Mouse (Mus musculus): ENCODE measurements at regions not wholly inside any gene's neighbourhood (a gene's known extent, or its start where the extent isn't known, plus 50 kb on each side); places are given as distances from the start of the nearest gene placed in this dataset.

- 63% methylated on average over 4 of the region's 4 CpGs for WGBS
- ATAC-seq (no peak), DNase-seq (no peak)
- no peak overlapping the region for H3K9ac ChIP-seq
- no peak overlapping the region for H3K4me2 ChIP-seq (ENCODE audit: low read depth)
- no peaks in the 10 kb centered on the region for H3K36me3 ChIP-seq (ENCODE audit: insufficient read depth)
- no peaks in the 10 kb centered on the region for H3K27me3 ChIP-seq (ENCODE audit: insufficient read depth, low read length)
- no peak for TF ChIP-seq CTCF (IDR thresholded peaks at IDR 0.05; ENCODE audit: low read depth)
- no peaks in the 10 kb centered on the region for H3K4me1 ChIP-seq (ENCODE audit: insufficient read depth)
- no peak overlapping the region for H3K4me3 ChIP-seq (ENCODE audit: low read depth, low read length)
- no peak overlapping the region for H3K27ac ChIP-seq (ENCODE audit: low read depth, low read length)
- no peaks in the 10 kb centered on the region for H3K9me3 ChIP-seq (ENCODE audit: low read length)
These were observed 1642.4 kb upstream of the Slc39a10 start for GRCm38 (mm10) chr1:48535044-48535443.

DNA sequence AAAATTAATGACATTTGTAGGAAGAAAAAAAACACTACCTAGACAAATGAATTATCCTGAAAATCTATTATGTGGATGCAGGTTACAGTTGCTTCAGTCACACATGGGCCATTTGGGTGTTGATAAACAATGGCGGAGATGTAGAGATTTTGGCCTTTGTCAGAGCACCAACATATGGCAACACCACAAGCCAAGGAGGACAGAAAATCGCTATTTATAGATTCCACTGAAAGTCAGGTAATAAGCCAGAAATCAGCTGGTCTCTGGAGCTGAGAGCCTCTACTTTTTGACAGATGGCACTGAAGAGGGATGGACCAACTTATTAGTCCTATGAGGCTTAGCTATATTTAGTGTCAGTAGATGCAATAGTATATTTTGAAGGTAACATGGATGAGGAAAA is 1640.7 kb upstream of the Slc39a10 start:
- no peak overlapping the region for H3K4me3 ChIP-seq (ENCODE audit: low read depth, low read length)
- no peak for DNase-seq
- WGBS, result 76% methylated on average over 2 of the region's 2 CpGs

DNA sequence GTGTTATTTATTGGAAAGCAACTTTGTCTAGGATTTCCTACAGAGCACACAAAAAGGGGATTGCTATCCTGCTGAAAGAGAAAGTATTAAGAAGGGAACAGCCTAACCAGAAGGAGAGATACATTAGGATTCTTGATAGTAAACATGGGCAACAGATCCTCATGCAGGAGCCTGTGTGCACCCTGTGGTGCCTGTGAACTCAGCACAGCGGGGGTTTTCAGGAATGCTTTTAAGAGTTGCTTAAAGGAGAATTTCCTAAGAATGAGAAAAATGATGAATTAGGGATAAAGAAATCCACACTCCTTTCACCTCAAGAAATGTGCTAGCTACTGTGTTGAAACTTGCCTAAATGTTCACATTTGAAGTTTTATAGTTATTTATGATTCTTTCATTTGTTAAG is 1596.1 kb upstream of the Slc39a10 start:
- DNase-seq (peak; percentile 1), ATAC-seq (no peak)
- no peak for TF ChIP-seq CTCF (IDR thresholded peaks at IDR 0.05; ENCODE audit: low read depth)
- Histone ChIP-seq H3K27me3 (ENCODE audit: insufficient read depth, low read length) (no peaks in the 10 kb centered on the region), H3K4me1 (ENCODE audit: insufficient read depth) (no peaks in the 10 kb centered on the region), H3K36me3 (ENCODE audit: insufficient read depth) (no peaks in the 10 kb centered on the region), H3K4me2 (ENCODE audit: low read depth) (no peak overlapping the region), H3K9ac (no peak overlapping the region), H3K4me3 (ENCODE audit: low read depth, low read length) (no peak overlapping the region), H3K9me3 (ENCODE audit: low read length) (no peaks in the 10 kb centered on the region), H3K27ac (ENCODE audit: low read depth, low read length) (no peak overlapping the region)
- 10% methylated on average over 1 of the region's 1 CpGs for WGBS

More for the DNA sequence above, 1640.7 kb upstream of the Slc39a10 start:
- Histone ChIP-seq H3K36me3 (ENCODE audit: insufficient read depth) (no peaks in the 10 kb centered on the region), H3K27me3 (ENCODE audit: insufficient read depth, low read length) (no peaks in the 10 kb centered on the region), H3K9me3 (ENCODE audit: low read length) (no peaks in the 10 kb centered on the region), H3K4me2 (ENCODE audit: low read depth) (no peak overlapping the region), H3K4me1 (ENCODE audit: insufficient read depth) (no peaks in the 10 kb centered on the region), H3K9ac (no peak overlapping the region), H3K27ac (ENCODE audit: low read depth, low read length) (no peak overlapping the region)
- no peak for TF ChIP-seq CTCF (IDR thresholded peaks at IDR 0.05; ENCODE audit: low read depth)
- ATAC-seq, result no peak

- Histone ChIP-seq H3K36me3 (ENCODE audit: insufficient read depth) (no peaks in the 10 kb centered on the region), H3K27me3 (ENCODE audit: insufficient read depth, low read length) (no peaks in the 10 kb centered on the region), H3K9ac (no peak overlapping the region), H3K4me1 (ENCODE audit: insufficient read depth) (no peaks in the 10 kb centered on the region), H3K9me3 (ENCODE audit: low read length) (no peaks in the 10 kb centered on the region), H3K4me2 (ENCODE audit: low read depth) (no peak overlapping the region), H3K4me3 (ENCODE audit: low read depth, low read length) (no peak overlapping the region), H3K27ac (ENCODE audit: low read depth, low read length) (no peak overlapping the region)
- ATAC-seq, result peak; percentile 82; the same call in 1 of the 2 replicates
- peak; percentile 35 for DNase-seq
- WGBS, result 49% methylated on average over 3 of the region's 3 CpGs
- TF ChIP-seq CTCF (IDR thresholded peaks at IDR 0.05; ENCODE audit: low read depth), result no peak
These were observed 1567.3 kb upstream of the Slc39a10 start for GRCm38 (mm10) chr1:48459928-48460327.

All from forebrain, postnatal 0 days (tissue).